Mouse (Mus musculus) heart, embryonic 12.5 days (tissue): ENCODE results near the gene Auts2. TPM values are rescaled to one million over a fixed set of nuclear protein-coding genes. Genes with fewer than 3 reads are reported as not detected.

Source experiments
- ATAC-seq: fragments of 200-750 bp; cut with Nextera tagmentation; 2 replicates; pipeline ENCODE4 v1.8.0; 2017; ENCODE audit warnings: moderate TSS enrichment, moderate library complexity; ENCODE audit not compliant: insufficient number of reproducible peaks, low FRiP score
- H3K27ac ChIP-seq: fragments of 300-500 bp; sonication (generic); 2 replicates; pipeline ENCODE4 v1.5.1; 2016; ENCODE audit warnings: mild to moderate bottlenecking, moderate library complexity; ENCODE audit not compliant: poor library complexity, severe bottlenecking
- H3K27me3 ChIP-seq: fragments of 300-500 bp; sonication (generic); replicated peaks from 2 replicates; pipeline ENCODE4 v1.6.1; 2016; ENCODE audit warnings: mild to moderate bottlenecking, moderate library complexity
- H3K36me3 ChIP-seq: fragments of 300-500 bp; sonication (generic); 2 replicates; pipeline ENCODE4 v1.6.1; 2016; ENCODE audit warnings: mild to moderate bottlenecking, moderate library complexity
- H3K4me1 ChIP-seq: fragments of 300-500 bp; sonication (generic); replicated peaks from 2 replicates; pipeline ENCODE4 v1.6.1; 2016; ENCODE audit warnings: mild to moderate bottlenecking
- H3K4me2 ChIP-seq: fragments of 300-500 bp; sonication (generic); 2 replicates; pipeline ENCODE4 v1.6.1; 2016; ENCODE audit warnings: mild to moderate bottlenecking, moderate library complexity
- H3K4me3 ChIP-seq: fragments of 300-500 bp; sonication (generic); 2 replicates; pipeline ENCODE4 v1.5.1; 2016; ENCODE audit warnings: mild to moderate bottlenecking
- H3K9ac ChIP-seq: fragments of 300-500 bp; sonication (generic); 2 replicates; pipeline ENCODE4 v1.6.1; 2016; ENCODE audit warnings: mild to moderate bottlenecking, moderate library complexity
- H3K9me3 ChIP-seq: fragments of 300-500 bp; sonication (generic); replicated peaks from 2 replicates; pipeline ENCODE4 v1.6.1; 2016; ENCODE audit warnings: mild to moderate bottlenecking, moderate library complexity
- WGBS: fragments of 180-500 bp; shearing (Covaris S2); methylation state at CpG from one replicate; pipeline ENCODE4 v1.1.7; 2016; 5-methylcytosine and 5-hydroxymethylcytosine counted together
- polyA plus RNA-seq: library from polyadenylated mRNA; unstranded; fragments of >200 nt; fragmentation: Nextera tagmentation; extraction: Ambion mirVana; gene quantifications from 2 replicates; pipeline ENCODE4 v1.2.1, GENCODE M21; 2016

Auts2 gene
- polyA plus RNA-seq, 1 experiment from 2014 or later, result 25.3 TPM

GRCm38 (mm10) chr5:132341315-132341714, 201.8 kb downstream of the Auts2 start:
- H3K4me1 ChIP-seq, result peaks cover 35% of the 10 kb centered on the region

DNA sequence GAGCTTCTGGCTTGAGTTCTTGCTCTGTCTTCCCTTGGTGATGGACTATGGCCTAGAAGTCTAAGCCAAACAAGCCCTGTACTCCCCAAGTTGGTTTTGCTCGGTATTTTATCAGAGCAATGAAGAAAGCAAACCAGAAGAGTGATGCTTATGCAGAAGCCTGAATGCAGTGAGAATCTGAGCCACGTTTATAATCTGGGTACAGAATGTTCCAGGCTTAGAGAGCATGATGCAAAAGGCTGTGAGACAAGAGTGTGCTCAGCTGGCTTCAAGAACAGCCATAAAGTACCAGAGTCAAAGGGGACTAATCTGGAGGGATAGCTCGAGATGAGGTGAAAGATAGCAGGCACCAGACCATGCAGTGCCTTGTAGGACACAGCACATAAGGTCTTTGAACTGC, 205.5 kb downstream of the Auts2 start:
- peaks cover 51% of the 10 kb centered on the region for H3K4me1 ChIP-seq
- H3K9me3 ChIP-seq, result no peaks in the 10 kb centered on the region
- no peaks in the 10 kb centered on the region for H3K36me3 ChIP-seq
- no peaks in the 10 kb centered on the region for H3K27me3 ChIP-seq
- WGBS, result 56% methylated on average over 3 of the region's 3 CpGs
- H3K4me3 ChIP-seq, result no peak overlapping the region
- no peak overlapping the region for H3K4me2 ChIP-seq
- no peak overlapping the region for H3K9ac ChIP-seq
- ATAC-seq, result no peak
- H3K27ac ChIP-seq, result no peak overlapping the region

More at GRCm38 (mm10) chr5:132341315-132341714, 201.8 kb downstream of the Auts2 start:
- Histone ChIP-seq H3K4me3 (no peak overlapping the region), H3K27me3 (no peaks in the 10 kb centered on the region), H3K9me3 (no peaks in the 10 kb centered on the region), H3K36me3 (no peaks in the 10 kb centered on the region), H3K27ac (no peak overlapping the region), H3K4me2 (no peak overlapping the region), H3K9ac (no peak overlapping the region)
- 57% methylated on average over 3 of the region's 3 CpGs for WGBS
- no peak for ATAC-seq

DNA sequence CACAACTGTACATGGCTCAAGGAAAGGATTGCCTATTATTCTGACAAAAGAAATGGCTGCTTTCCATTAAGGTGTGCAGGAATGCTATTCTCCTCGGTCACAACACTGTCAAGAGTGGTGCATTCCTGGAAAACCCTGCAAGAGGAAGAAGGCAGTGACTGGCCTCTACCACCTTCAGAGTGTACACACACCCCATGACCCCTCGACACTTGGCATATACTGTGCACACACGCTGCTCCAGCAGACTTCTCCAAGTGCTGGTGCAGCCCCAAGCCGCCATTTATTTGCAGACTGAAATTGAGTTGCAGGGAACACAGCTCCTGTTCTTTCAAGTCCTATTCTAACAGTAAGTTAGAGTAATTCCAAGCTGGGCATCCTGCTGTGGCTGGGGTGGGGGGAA, 207.4 kb downstream of the Auts2 start:
- no peaks in the 10 kb centered on the region for H3K36me3 ChIP-seq
- H3K4me1 ChIP-seq, result peaks cover 56% of the 10 kb centered on the region
- WGBS, result 85% methylated on average over 4 of the region's 4 CpGs
- no peak overlapping the region for H3K4me3 ChIP-seq
- H3K9me3 ChIP-seq, result no peaks in the 10 kb centered on the region
- H3K9ac ChIP-seq, result no peak overlapping the region
- no peak overlapping the region for H3K27ac ChIP-seq
- no peak for ATAC-seq
- no peak overlapping the region for H3K4me2 ChIP-seq
- H3K27me3 ChIP-seq, result no peaks in the 10 kb centered on the region

- Histone ChIP-seq H3K4me2 (no peak overlapping the region), H3K9ac (no peak overlapping the region), H3K27me3 (no peaks in the 10 kb centered on the region), H3K27ac (no peak overlapping the region), H3K9me3 (no peaks in the 10 kb centered on the region), H3K4me1 (peaks cover 60% of the 10 kb centered on the region), H3K4me3 (no peak overlapping the region), H3K36me3 (no peaks in the 10 kb centered on the region)
- WGBS, result 78% methylated on average over 3 of the region's 3 CpGs
- no peak for ATAC-seq
Measured at GRCm38 (mm10) chr5:132334796-132335195, 208.3 kb downstream of the Auts2 start.

- Histone ChIP-seq H3K9me3 (no peaks in the 10 kb centered on the region), H3K4me2 (no peak overlapping the region), H3K27ac (no peak overlapping the region), H3K4me1 (peaks cover 63% of the 10 kb centered on the region), H3K27me3 (no peaks in the 10 kb centered on the region), H3K36me3 (no peaks in the 10 kb centered on the region), H3K4me3 (no peak overlapping the region), H3K9ac (no peak overlapping the region)
- ATAC-seq, result no peak
- 61% methylated on average over 2 of the region's 2 CpGs for WGBS
Measured at GRCm38 (mm10) chr5:132333744-132334143, 209.4 kb downstream of the Auts2 start.

DNA sequence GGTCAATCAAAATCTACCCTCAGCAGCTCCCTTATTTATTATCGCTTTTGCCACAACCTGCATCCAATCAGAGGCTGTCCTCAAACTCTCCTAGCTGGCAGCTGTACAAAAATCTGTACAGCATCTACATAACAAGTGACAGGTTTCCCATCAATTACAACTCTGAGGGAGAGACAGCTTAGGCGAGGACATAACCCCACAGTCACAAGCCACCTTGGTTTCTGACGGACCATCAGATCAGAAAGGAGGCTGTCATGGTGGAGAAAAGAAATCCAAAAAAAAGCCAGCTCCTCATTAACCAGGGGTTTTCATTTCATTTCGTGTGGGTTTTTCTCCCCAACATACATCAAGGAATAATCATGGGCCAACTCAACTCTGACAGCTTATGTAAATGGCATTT, 210.6 kb downstream of the Auts2 start:
- H3K36me3 ChIP-seq, result no peaks in the 10 kb centered on the region
- H3K27me3 ChIP-seq, result no peaks in the 10 kb centered on the region
- peaks cover 62% of the 10 kb centered on the region for H3K4me1 ChIP-seq
- no peak overlapping the region for H3K27ac ChIP-seq
- no peaks in the 10 kb centered on the region for H3K9me3 ChIP-seq
- H3K9ac ChIP-seq, result no peak overlapping the region
- WGBS, result 50% methylated on average over 4 of the region's 4 CpGs
- no peak overlapping the region for H3K4me2 ChIP-seq
- H3K4me3 ChIP-seq, result no peak overlapping the region
- no peak for ATAC-seq

DNA sequence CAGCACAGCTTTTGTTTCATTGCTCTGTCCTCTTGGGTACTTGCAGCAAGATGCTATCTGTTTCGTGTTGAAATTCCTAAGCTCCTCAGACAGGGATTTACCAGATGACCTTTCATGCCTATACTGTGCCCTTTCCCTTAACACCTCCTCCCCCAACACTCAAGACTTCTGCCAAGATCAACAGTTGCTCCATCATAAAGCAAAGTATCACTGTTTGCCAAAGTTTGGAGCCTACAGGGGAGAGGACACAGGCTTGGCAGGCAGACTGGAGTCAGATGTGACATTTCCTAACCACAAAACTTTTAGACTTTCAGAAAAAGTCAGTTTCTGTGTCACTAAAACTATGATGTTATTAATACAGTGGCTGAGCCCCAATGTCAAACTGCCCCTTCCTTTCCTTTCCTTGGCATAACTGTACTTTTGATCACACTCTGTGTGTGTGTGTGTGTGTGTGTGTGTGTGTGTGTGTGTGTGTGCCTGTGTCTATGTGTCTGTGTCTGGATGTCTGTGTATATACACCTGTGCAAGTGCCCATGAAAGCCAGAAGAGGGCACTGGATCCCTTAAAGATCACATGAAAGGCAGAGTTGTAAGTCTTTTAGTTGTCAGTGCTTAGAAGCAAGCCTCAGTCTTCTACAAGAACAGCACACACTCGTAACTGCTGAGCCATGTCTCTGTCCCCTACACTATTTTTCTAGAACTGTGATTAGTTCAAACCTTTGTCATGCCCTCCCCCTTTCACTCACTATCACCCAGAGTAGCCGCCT, 213.8 kb downstream of the Auts2 start:
- Histone ChIP-seq H3K9ac (no peak overlapping the region), H3K27me3 (no peaks in the 10 kb centered on the region), H3K27ac (no peak overlapping the region), H3K4me1 (peaks cover 47% of the 10 kb centered on the region), H3K36me3 (no peaks in the 10 kb centered on the region), H3K4me2 (no peak overlapping the region), H3K4me3 (no peak overlapping the region), H3K9me3 (no peaks in the 10 kb centered on the region)
- no peak for ATAC-seq
- 58% methylated on average over 3 of the region's 3 CpGs for WGBS

DNA sequence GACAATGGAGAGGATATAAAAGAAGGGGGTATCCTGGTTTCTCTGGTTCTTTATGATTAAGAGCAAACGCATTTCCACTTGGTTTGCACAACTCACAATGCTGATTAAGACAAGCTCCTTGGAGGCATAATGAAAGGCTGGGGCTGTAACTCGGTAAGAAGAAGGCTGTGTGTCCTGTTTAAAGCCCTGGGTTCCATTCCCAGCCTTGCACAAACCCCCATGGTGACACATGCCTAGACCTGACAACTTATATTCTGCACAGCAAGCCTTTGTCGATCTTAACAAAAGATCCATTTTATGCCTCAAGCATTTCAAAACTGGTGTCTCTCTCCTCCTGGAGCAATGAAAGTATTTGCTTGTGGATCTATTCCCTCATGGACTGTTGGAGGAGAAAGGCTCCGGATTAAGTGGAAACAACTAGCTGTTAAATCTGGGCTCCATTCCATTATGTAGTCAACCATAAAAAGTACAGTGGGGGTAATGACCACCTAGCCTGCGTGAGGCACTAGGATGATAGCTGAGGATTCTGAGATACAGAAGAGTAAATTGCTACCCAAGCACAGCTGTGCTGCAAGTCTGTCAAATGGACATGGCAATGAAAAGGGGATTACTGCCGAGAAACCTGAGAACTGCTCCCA, 218.8 kb downstream of the Auts2 start:
- Histone ChIP-seq H3K9ac (no peak overlapping the region), H3K4me2 (no peak overlapping the region), H3K27me3 (no peaks in the 10 kb centered on the region), H3K36me3 (no peaks in the 10 kb centered on the region), H3K4me1 (peaks cover 36% of the 10 kb centered on the region), H3K4me3 (no peak overlapping the region), H3K9me3 (no peaks in the 10 kb centered on the region), H3K27ac (no peak overlapping the region)
- no peak for ATAC-seq
- 80% methylated on average over 6 of the region's 6 CpGs for WGBS

DNA sequence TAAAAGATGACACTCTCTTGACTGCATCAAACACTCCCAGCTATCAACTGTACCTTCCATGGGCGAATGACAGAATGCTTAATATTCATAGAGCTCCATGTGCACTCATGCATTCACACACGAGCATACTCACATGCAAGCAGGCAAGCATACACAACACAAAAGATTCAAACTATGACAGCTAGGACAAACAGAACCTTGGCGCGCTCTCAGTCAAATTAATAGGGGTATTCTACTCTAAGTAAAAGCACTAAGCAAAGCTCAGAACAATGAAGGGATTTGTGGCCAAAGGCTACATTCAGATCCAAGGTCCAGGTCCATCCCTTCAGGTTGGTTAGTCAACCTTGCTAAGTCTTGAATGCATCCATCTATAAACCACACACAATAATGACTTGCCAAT, 219.5 kb downstream of the Auts2 start:
- Histone ChIP-seq H3K9ac (no peak overlapping the region), H3K36me3 (no peaks in the 10 kb centered on the region), H3K27me3 (no peaks in the 10 kb centered on the region), H3K9me3 (no peaks in the 10 kb centered on the region), H3K4me2 (no peak overlapping the region), H3K27ac (no peak overlapping the region), H3K4me1 (peaks cover 34% of the 10 kb centered on the region), H3K4me3 (no peak overlapping the region)
- WGBS, result 91% methylated on average over 4 of the region's 4 CpGs
- no peak for ATAC-seq

DNA sequence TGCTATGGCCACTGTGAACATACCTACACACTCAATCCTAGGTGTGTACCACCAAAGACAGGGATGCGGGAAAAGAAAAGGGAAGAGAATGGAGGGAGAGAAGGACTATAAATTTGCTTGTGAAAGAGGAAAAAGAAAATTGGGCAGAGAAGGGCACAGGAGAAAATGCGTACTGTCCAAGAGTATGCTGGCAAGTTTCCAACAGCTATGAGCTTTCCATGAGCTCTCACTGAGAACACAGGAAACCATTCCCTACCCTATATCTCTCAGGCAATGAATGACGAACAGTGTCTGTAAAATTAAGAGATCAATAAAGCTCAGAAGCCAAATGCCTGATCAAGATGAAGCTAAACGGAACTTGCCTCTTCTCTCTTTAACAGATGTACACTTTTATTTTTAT, 220.2 kb downstream of the Auts2 start:
- no peaks in the 10 kb centered on the region for H3K36me3 ChIP-seq
- H3K4me2 ChIP-seq, result no peak overlapping the region
- H3K27me3 ChIP-seq, result no peaks in the 10 kb centered on the region
- no peak for ATAC-seq
- H3K27ac ChIP-seq, result no peak overlapping the region
- no peaks in the 10 kb centered on the region for H3K9me3 ChIP-seq
- peaks cover 37% of the 10 kb centered on the region for H3K4me1 ChIP-seq
- no peak overlapping the region for H3K4me3 ChIP-seq
- 64% methylated on average over 4 of the region's 4 CpGs for WGBS
- no peak overlapping the region for H3K9ac ChIP-seq

DNA sequence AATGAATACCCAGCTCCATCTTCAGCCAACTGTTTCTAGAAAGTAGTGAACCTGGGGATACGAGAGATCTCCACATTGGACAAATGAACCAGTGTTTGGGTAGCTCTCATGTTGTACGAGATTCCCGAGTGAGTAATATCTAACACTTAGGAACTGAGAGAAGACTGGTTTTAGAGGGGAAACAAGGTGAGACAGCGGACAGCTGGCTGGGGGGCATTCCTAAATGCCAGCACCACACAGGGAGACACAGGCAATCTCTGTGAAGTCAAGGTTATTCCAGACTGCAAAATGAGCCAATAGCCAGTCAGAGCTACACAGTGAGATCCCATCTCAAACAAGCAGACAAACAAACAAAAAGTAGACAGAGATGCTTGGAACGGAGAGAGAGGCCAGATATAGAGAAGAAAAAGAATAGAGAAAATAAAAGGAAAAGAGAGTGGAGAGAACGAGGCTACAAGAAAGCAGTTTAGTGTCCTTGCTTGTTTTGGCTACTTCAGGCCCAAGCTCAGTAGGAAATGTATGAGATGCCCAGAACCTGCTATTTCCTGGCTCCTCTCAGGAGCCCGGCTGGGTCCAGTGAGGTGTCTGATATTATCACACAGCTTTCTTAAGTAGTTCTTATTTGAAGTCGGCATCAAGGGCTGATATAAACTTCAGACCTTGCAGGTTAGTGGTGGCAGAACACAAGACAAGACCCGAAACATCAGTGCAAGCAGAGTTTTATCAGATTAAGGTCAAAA, 224.9 kb downstream of the Auts2 start:
- H3K4me3 ChIP-seq, result no peak overlapping the region
- no peak overlapping the region for H3K9ac ChIP-seq
- no peak overlapping the region for H3K4me2 ChIP-seq
- no peak overlapping the region for H3K27ac ChIP-seq
- 72% methylated on average over 9 of the region's 9 CpGs for WGBS
- peaks cover 49% of the 10 kb centered on the region for H3K4me1 ChIP-seq
- ATAC-seq, result no peak
- no peaks in the 10 kb centered on the region for H3K9me3 ChIP-seq
- no peaks in the 10 kb centered on the region for H3K27me3 ChIP-seq
- no peaks in the 10 kb centered on the region for H3K36me3 ChIP-seq
